Mouse (Mus musculus) MEL (cell line): ENCODE measurements around the gene Lancl3. TPM values are rescaled to one million over a fixed set of nuclear protein-coding genes. Genes with fewer than 3 reads are reported as not detected.

Source experiments
- DNase-seq: peaks from one replicate; pipeline ENCODE4 v3.0.0; 2011; ENCODE audit warnings: low read depth, low spot score
- H3K27ac ChIP-seq: 2 replicates; pipeline ENCODE4 v1.5.1; 2012; ENCODE audit warnings: low read depth, mild to moderate bottlenecking, control low read depth, low read length, moderate library complexity; ENCODE audit not compliant: control insufficient read depth
- H3K27me3 ChIP-seq, 2 experiments: fragments of 150-350 bp in 1 of 2; sonication (generic) in 1 of 2; 2 replicates each; pipeline ENCODE4 v1.6.1; 2012; ENCODE audit warnings: low read length in 2 of 2, mild to moderate bottlenecking in 2 of 2, improper control_type of control experiment in 1 of 2, moderate library complexity in 1 of 2; ENCODE audit not compliant: insufficient read depth in 2 of 2, control insufficient read depth in 1 of 2
- H3K36me3 ChIP-seq, 2 experiments: 2 replicates each; pipeline ENCODE4 v1.6.1; 2012 to 2014; ENCODE audit warnings: low read length in 2 of 2, improper control_type of control experiment in 1 of 2, inconsistent platforms in 1 of 2, mild to moderate bottlenecking in 1 of 2; ENCODE audit not compliant: insufficient read depth in 2 of 2, control insufficient read depth in 1 of 2
- H3K4me1 ChIP-seq, 2 experiments: fragments of 150-350 bp in 1 of 2; sonication (generic) in 1 of 2; 2 replicates each; pipeline ENCODE4 v1.6.1; 2012; ENCODE audit warnings: low read length in 2 of 2, improper control_type of control experiment in 1 of 2, mild to moderate bottlenecking in 1 of 2; ENCODE audit not compliant: insufficient read depth in 2 of 2, control insufficient read depth in 1 of 2
- H3K4me3 ChIP-seq, 2 experiments: fragments of 150-350 bp in 1 of 2; sonication (generic) in 1 of 2; 2 replicates each; pipeline ENCODE4 v1.5.1; 2012; ENCODE audit warnings: low read depth in 2 of 2, low read length in 2 of 2, mild to moderate bottlenecking in 2 of 2, moderate library complexity in 2 of 2, control low read depth in 1 of 2, improper control_type of control experiment in 1 of 2; ENCODE audit not compliant: control insufficient read depth in 1 of 2, insufficient read depth in 1 of 2
- H3K79me2 ChIP-seq: 2 replicates; pipeline ENCODE4 v1.6.1; 2012; ENCODE audit warnings: mild to moderate bottlenecking, low read length, moderate library complexity; ENCODE audit not compliant: control insufficient read depth, poor library complexity, insufficient read depth
- H3K9ac ChIP-seq: 2 replicates; pipeline ENCODE4 v1.6.1; 2012; ENCODE audit warnings: low read depth, mild to moderate bottlenecking, control low read depth, low read length, moderate library complexity; ENCODE audit not compliant: control insufficient read depth, poor library complexity, severe bottlenecking
- H3K9me3 ChIP-seq: fragments of 150-350 bp; sonication (generic); replicated peaks from 2 replicates; pipeline ENCODE4 v1.6.1; 2012; ENCODE audit warnings: mild to moderate bottlenecking, low read length, improper control_type of control experiment, moderate library complexity; ENCODE audit not compliant: insufficient read depth
- BHLHE40 ChIP-seq: IDR thresholded peaks from 2 replicates; pipeline ENCODE4 v1.6.1; 2012; ENCODE audit warnings: low read depth, mild to moderate bottlenecking, inconsistent platforms, low read length, improper control_type of control experiment, borderline replicate concordance
- CHD2 ChIP-seq: IDR thresholded peaks from 2 replicates; pipeline ENCODE4 v1.6.1; 2011; ENCODE audit warnings: low read length, improper control_type of control experiment
- CTCF ChIP-seq, 3 experiments: IDR thresholded peaks in 2 of 3; conservative IDR thresholded peaks in 1 of 3; 2 replicates each; pipeline ENCODE4 v1.5.1; 2011 to 2012; ENCODE audit warnings: low read length in 3 of 3, low read depth in 2 of 3, mild to moderate bottlenecking in 2 of 3, improper control_type of control experiment in 1 of 3, inconsistent platforms in 1 of 3, mixed read lengths in 1 of 3, moderate library complexity in 1 of 3; ENCODE audit not compliant: control insufficient read depth in 1 of 3, insufficient read depth in 1 of 3, poor library complexity in 1 of 3, severe bottlenecking in 1 of 3
- E2F4 ChIP-seq: IDR thresholded peaks from 2 replicates; pipeline ENCODE4 v1.6.1; 2011; ENCODE audit warnings: low read depth, low read length, improper control_type of control experiment, borderline replicate concordance
- ELF1 ChIP-seq: IDR thresholded peaks from 2 replicates; pipeline ENCODE4 v1.6.1; 2014; ENCODE audit warnings: low read depth, mild to moderate bottlenecking, inconsistent platforms, low read length, improper control_type of control experiment, moderate library complexity
- EP300 ChIP-seq, 2 experiments: IDR thresholded peaks; 2 replicates each; pipeline ENCODE4 v1.6.1; 2011; ENCODE audit warnings: improper control_type of control experiment in 2 of 2, low read length in 2 of 2, low read depth in 1 of 2, mild to moderate bottlenecking in 1 of 2
- GABPA ChIP-seq: IDR thresholded peaks from 2 replicates; pipeline ENCODE4 v1.6.1; 2012; ENCODE audit warnings: low read depth, mild to moderate bottlenecking, inconsistent platforms, low read length, improper control_type of control experiment, moderate library complexity
- GATA1 ChIP-seq: IDR thresholded peaks from 2 replicates; pipeline ENCODE4 v1.6.1; 2011; ENCODE audit warnings: low read depth, low read length, improper control_type of control experiment
- HCFC1 ChIP-seq: IDR thresholded peaks from 2 replicates; pipeline ENCODE4 v1.6.1; 2012; ENCODE audit warnings: low read depth, mild to moderate bottlenecking, inconsistent platforms, low read length, improper control_type of control experiment, moderate library complexity
- JUND ChIP-seq: IDR thresholded peaks from 2 replicates; pipeline ENCODE4 v1.6.1; 2011; ENCODE audit warnings: low read depth, mild to moderate bottlenecking, improper control_type of control experiment, low read length
- MAFK ChIP-seq: IDR thresholded peaks from 2 replicates; pipeline ENCODE4 v1.6.1; 2011; ENCODE audit warnings: low read depth, mild to moderate bottlenecking, low read length, improper control_type of control experiment, borderline replicate concordance
- MAZ ChIP-seq: IDR thresholded peaks from 2 replicates; pipeline ENCODE4 v1.6.1; 2012; ENCODE audit warnings: low read depth, mild to moderate bottlenecking, inconsistent platforms, low read length, improper control_type of control experiment
- MEF2A ChIP-seq: IDR thresholded peaks from 2 replicates; pipeline ENCODE4 v1.6.1; 2014; ENCODE audit warnings: low read depth, mild to moderate bottlenecking, inconsistent platforms, low read length, improper control_type of control experiment; ENCODE audit not compliant: poor library complexity, insufficient replicate concordance, severe bottlenecking; ENCODE audit errors: extremely low read depth
- MXI1 ChIP-seq: IDR thresholded peaks from 2 replicates; pipeline ENCODE4 v1.6.1; 2011; ENCODE audit warnings: mild to moderate bottlenecking, low read depth, low read length, improper control_type of control experiment
- MYB ChIP-seq: IDR thresholded peaks from 2 replicates; pipeline ENCODE4 v1.6.1; 2011; ENCODE audit warnings: mild to moderate bottlenecking, low read depth, low read length, improper control_type of control experiment
- POLR2AphosphoS2 ChIP-seq: IDR thresholded peaks from 2 replicates; pipeline ENCODE4 v1.6.1; 2011; ENCODE audit warnings: low read length, improper control_type of control experiment
- POLR2AphosphoS5 ChIP-seq: IDR thresholded peaks from 2 replicates; pipeline ENCODE4 v1.6.1; 2012; ENCODE audit warnings: low read depth, borderline replicate concordance, mild to moderate bottlenecking, inconsistent platforms, low read length, moderate library complexity, mixed read lengths
- RAD21 ChIP-seq: IDR thresholded peaks from 2 replicates; pipeline ENCODE4 v1.6.1; 2011; ENCODE audit warnings: mild to moderate bottlenecking, low read depth, low read length, improper control_type of control experiment
- RCOR1 ChIP-seq: IDR thresholded peaks from 2 replicates; pipeline ENCODE4 v1.6.1; 2012; ENCODE audit warnings: low read depth, mild to moderate bottlenecking, inconsistent platforms, low read length, improper control_type of control experiment
- SIN3A ChIP-seq: IDR thresholded peaks from 2 replicates; pipeline ENCODE4 v1.6.1; 2012; ENCODE audit warnings: low read length, improper control_type of control experiment, inconsistent platforms
- SMC3 ChIP-seq: IDR thresholded peaks from 2 replicates; pipeline ENCODE4 v1.6.1; 2011; ENCODE audit warnings: low read depth, low read length, improper control_type of control experiment
- TBP ChIP-seq: IDR thresholded peaks from 2 replicates; pipeline ENCODE4 v1.8.0; 2011; ENCODE audit warnings: low read depth, low read length, improper control_type of control experiment
- USF1 ChIP-seq: IDR thresholded peaks from 2 replicates; pipeline ENCODE4 v1.6.1; 2014; ENCODE audit warnings: low read depth, mild to moderate bottlenecking, inconsistent platforms, low read length, improper control_type of control experiment, moderate library complexity
- USF2 ChIP-seq, 2 experiments: IDR thresholded peaks; 2 replicates each; pipeline ENCODE4 v1.6.1; 2011 to 2012; ENCODE audit warnings: improper control_type of control experiment in 2 of 2, low read length in 2 of 2, borderline replicate concordance in 1 of 2, inconsistent platforms in 1 of 2, low read depth in 1 of 2, mild to moderate bottlenecking in 1 of 2; ENCODE audit not compliant: insufficient read depth in 1 of 2
- ZC3H11A ChIP-seq: IDR thresholded peaks from 2 replicates; pipeline ENCODE4 v1.6.1; 2012; ENCODE audit warnings: low read depth, mild to moderate bottlenecking, inconsistent platforms, low read length, improper control_type of control experiment
- ZMIZ1 ChIP-seq: IDR thresholded peaks from 2 replicates; pipeline ENCODE4 v1.6.1; 2012; ENCODE audit warnings: low read depth, mild to moderate bottlenecking, inconsistent platforms, low read length, improper control_type of control experiment, moderate library complexity
- ZNF384 ChIP-seq: IDR thresholded peaks from 2 replicates; pipeline ENCODE4 v1.6.1; 2012; ENCODE audit warnings: low read depth, mild to moderate bottlenecking, inconsistent platforms, low read length, improper control_type of control experiment
- polyA plus RNA-seq, 2 experiments: library from polyadenylated mRNA; stranded (reverse) in 1 of 2; unstranded in 1 of 2; fragments of >175 nt in 1 of 2; fragments of >200 nt in 1 of 2; gene quantifications; 2 replicates each; pipeline versions ENCODE4 v1.2.1 to v1.2.4; 2012; ENCODE audit warnings: low replicate concordance in 2 of 2, low read depth in 1 of 2; ENCODE audit not compliant: insufficient read length in 2 of 2, insufficient read depth in 1 of 2, missing spikeins in 1 of 2
- total RNA-seq: library from RNA; depleted of rRNA; stranded (reverse); fragments of 300-350 nt; gene quantifications from 2 replicates; pipeline ENCODE4 v1.2.3, GENCODE M21; 2012

The Lancl3 gene
- total and polyA plus RNA-seq, 3 experiments = 0.03 TPM; not detected in 2

- H3K9me3 ChIP-seq = no peaks in the 10 kb centered on the region
- no peaks in the 10 kb centered on the region for H3K4me1 ChIP-seq
- H3K79me2 ChIP-seq = no peaks in the 10 kb centered on the region
- TF ChIP-seq SMC3 (no peak), BHLHE40 (no peak), USF1 (no peak), TBP (no peak), SIN3A (no peak), JUND (no peak), MYB (no peak), MAZ (no peak), ELF1 (no peak), POLR2AphosphoS2 (no peak), ZMIZ1 (no peak), ZNF384 (no peak), RCOR1 (no peak), CHD2 (no peak), EP300 (IDR thresholded peaks at IDR 0.05; ENCODE audit: low read depth in 1 of 2, low read length in 2 of 2) (no peak), CTCF (IDR thresholded peaks at IDR 0.05 in 2 of 3, conservative IDR thresholded peaks at IDR 0.05 in 1 of 3; ENCODE audit: control insufficient read depth in 1 of 3, insufficient read depth in 1 of 3, low read depth in 2 of 3, low read length in 3 of 3, poor library complexity in 1 of 3, severe bottlenecking in 1 of 3) (no peak), ZC3H11A (no peak), USF2 (IDR thresholded peaks at IDR 0.05; ENCODE audit: borderline replicate concordance in 1 of 2, insufficient read depth in 1 of 2, low read depth in 1 of 2, low read length in 2 of 2) (no peak), GATA1 (no peak), MXI1 (no peak)
- H3K9ac ChIP-seq = no peak overlapping the region
- no peaks in the 10 kb centered on the region for H3K36me3 ChIP-seq
- no peak for DNase-seq
- H3K27ac ChIP-seq = no peak overlapping the region
- H3K27me3 ChIP-seq = peaks cover 2% of the 10 kb centered on the region in 2 experiments; a peak in 3 of 4 replicates
- H3K4me3 ChIP-seq = no peak overlapping the region
Measured at GRCm38 (mm10) chrX:9181570-9181969, 18.1 kb upstream of the Lancl3 start.

GRCm38 (mm10) chrX:9200380-9200917, 747 bp downstream of the Lancl3 start:
- H3K4me3 ChIP-seq = no peak overlapping the region
- H3K9ac ChIP-seq = no peak overlapping the region
- DNase-seq = no peak
- TF ChIP-seq GATA1 (no peak), POLR2AphosphoS2 (no peak), POLR2AphosphoS5 (no peak), MEF2A (no peak), MAFK (no peak), RAD21 (no peak), HCFC1 (no peak), GABPA (no peak), EP300 (IDR thresholded peaks at IDR 0.05; ENCODE audit: low read depth in 1 of 2, low read length in 2 of 2) (no peak), ELF1 (no peak), BHLHE40 (no peak), RCOR1 (no peak), E2F4 (no peak), ZNF384 (no peak)
- H3K36me3 ChIP-seq = no peaks in the 10 kb centered on the region
- no peaks in the 10 kb centered on the region for H3K9me3 ChIP-seq
- no peak overlapping the region for H3K27ac ChIP-seq
- no peaks in the 10 kb centered on the region for H3K4me1 ChIP-seq
- no peaks in the 10 kb centered on the region for H3K79me2 ChIP-seq
- H3K27me3 ChIP-seq = peaks cover 2 to 7% of the 10 kb centered on the region in 2 experiments
